Mouse (Mus musculus): ENCODE results near the gene Parl. TPM values are rescaled to one million over a fixed set of nuclear protein-coding genes. Genes with fewer than 3 reads are reported as not detected.

The Parl gene
- total and polyA plus RNA-seq, 3 experiments = 79.2 to 241 (median 126) TPM

GRCm38 (mm10) chr16:20316770-20317169 is 14.6 kb upstream of the Parl start:
- Histone ChIP-seq H3K79me2 (ENCODE audit: control insufficient read depth, insufficient read depth, low read length, poor library complexity) (no peaks in the 10 kb centered on the region), H3K27me3 (ENCODE audit: control insufficient read depth in 1 of 2, insufficient read depth in 2 of 2, low read length in 2 of 2) (no peaks in the 10 kb centered on the region), H3K4me3 (ENCODE audit: control insufficient read depth in 1 of 2, insufficient read depth in 1 of 2, low read depth in 2 of 2, low read length in 2 of 2) (no peak overlapping the region), H3K9ac (ENCODE audit: control insufficient read depth, low read depth, low read length, poor library complexity, severe bottlenecking) (no peak overlapping the region), H3K9me3 (replicated peaks; ENCODE audit: insufficient read depth, low read length) (no peaks in the 10 kb centered on the region), H3K36me3 (ENCODE audit: control insufficient read depth in 1 of 2, insufficient read depth in 2 of 2, low read length in 2 of 2) (no peaks in the 10 kb centered on the region), H3K27ac (ENCODE audit: control insufficient read depth, low read depth, low read length) (no peak overlapping the region), H3K4me1 (ENCODE audit: control insufficient read depth in 1 of 2, insufficient read depth in 2 of 2, low read length in 2 of 2) (0 out of 4 replicates have a peak, but pooled peaks cover 0 to 2% of the 10 kb centered on the region in 2 experiments)
- TF ChIP-seq MYB (IDR thresholded peaks at IDR 0.05; ENCODE audit: low read depth, low read length) (no peak), CTCF (IDR thresholded peaks at IDR 0.05 in 2 of 3, conservative IDR thresholded peaks at IDR 0.05 in 1 of 3; ENCODE audit: control insufficient read depth in 1 of 3, insufficient read depth in 1 of 3, low read depth in 2 of 3, low read length in 3 of 3, poor library complexity in 1 of 3, severe bottlenecking in 1 of 3) (no peak), KAT2A (conservative IDR thresholded peaks at IDR 0.05; ENCODE audit: low read depth, low read length) (no peak), ZKSCAN1 (IDR thresholded peaks at IDR 0.05; ENCODE audit: low read depth, low read length) (no peak), UBTF (IDR thresholded peaks at IDR 0.05; ENCODE audit: borderline replicate concordance, insufficient read depth, low read depth, low read length) (no peak), MEF2A (IDR thresholded peaks at IDR 0.05; ENCODE audit: extremely low read depth, insufficient replicate concordance, low read depth, low read length, poor library complexity, severe bottlenecking) (no peak), NELFE (IDR thresholded peaks at IDR 0.05; ENCODE audit: low read depth, low read length) (no peak), POLR2AphosphoS5 (IDR thresholded peaks at IDR 0.05; ENCODE audit: borderline replicate concordance, low read depth, low read length) (no peak), USF1 (IDR thresholded peaks at IDR 0.05; ENCODE audit: low read depth, low read length) (no peak), EP300 (IDR thresholded peaks at IDR 0.05; ENCODE audit: low read depth in 1 of 2, low read length in 2 of 2) (no peak), ZC3H11A (IDR thresholded peaks at IDR 0.05; ENCODE audit: low read depth, low read length) (no peak), USF2 (IDR thresholded peaks at IDR 0.05; ENCODE audit: borderline replicate concordance in 1 of 2, insufficient read depth in 1 of 2, low read depth in 1 of 2, low read length in 2 of 2) (no peak), ZNF384 (IDR thresholded peaks at IDR 0.05; ENCODE audit: low read depth, low read length) (no peak), CHD2 (IDR thresholded peaks at IDR 0.05; ENCODE audit: low read length) (no peak), ELF1 (IDR thresholded peaks at IDR 0.05; ENCODE audit: low read depth, low read length) (no peak)
- no peak for DNase-seq (ENCODE audit: low read depth, low spot score)

DNA sequence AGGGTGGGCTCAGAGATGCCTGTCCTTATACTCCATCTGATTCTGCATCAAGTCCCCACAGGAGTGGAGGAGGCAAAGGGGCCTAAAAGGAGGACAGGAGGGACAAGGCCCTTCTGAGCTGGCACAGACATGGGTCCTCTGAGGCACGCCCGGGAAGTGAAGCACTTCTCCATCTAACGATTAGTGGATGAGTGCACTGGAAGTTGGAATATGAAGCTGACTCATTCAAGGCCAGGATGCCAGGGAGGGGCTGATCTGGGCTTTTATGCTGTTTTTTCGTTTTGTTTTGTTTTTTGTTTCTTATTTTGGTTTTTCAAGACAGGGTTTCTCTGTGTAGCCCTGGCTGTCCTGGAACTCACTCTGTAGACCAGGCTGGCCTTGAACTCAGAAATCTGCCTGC is 13.1 kb upstream of the Parl start:
- Histone ChIP-seq H3K27me3 (ENCODE audit: control insufficient read depth in 1 of 2, insufficient read depth in 2 of 2, low read length in 2 of 2) (no peaks in the 10 kb centered on the region), H3K4me1 (ENCODE audit: control insufficient read depth in 1 of 2, insufficient read depth in 2 of 2, low read length in 2 of 2) (peaks cover 0 to 4% of the 10 kb centered on the region in 2 experiments; a peak in 1 of 4 replicates)
- TF ChIP-seq ZKSCAN1 (IDR thresholded peaks at IDR 0.05; ENCODE audit: low read depth, low read length) = no peak
- no peak for TF ChIP-seq BHLHE40 (IDR thresholded peaks at IDR 0.05; ENCODE audit: borderline replicate concordance, low read depth, low read length)
- no peak for TF ChIP-seq CHD1 (IDR thresholded peaks at IDR 0.05; ENCODE audit: low read depth, low read length)
- TF ChIP-seq ZMIZ1 (IDR thresholded peaks at IDR 0.05; ENCODE audit: low read depth, low read length) = no peak
- TF ChIP-seq E2F4 (IDR thresholded peaks at IDR 0.05; ENCODE audit: borderline replicate concordance, low read depth, low read length) = no peak
- TF ChIP-seq MAX (IDR thresholded peaks at IDR 0.05; ENCODE audit: low read length) = no peak
- TF ChIP-seq KAT2A (conservative IDR thresholded peaks at IDR 0.05; ENCODE audit: low read depth, low read length) = no peak
- TF ChIP-seq MXI1 (IDR thresholded peaks at IDR 0.05; ENCODE audit: low read depth, low read length) = no peak
- TF ChIP-seq RAD21 (IDR thresholded peaks at IDR 0.05; ENCODE audit: low read depth, low read length) = no peak
- TF ChIP-seq SMC3 (IDR thresholded peaks at IDR 0.05; ENCODE audit: low read depth, low read length) = no peak

More for the DNA sequence above, 13.1 kb upstream of the Parl start:
- Histone ChIP-seq H3K9ac (ENCODE audit: control insufficient read depth, low read depth, low read length, poor library complexity, severe bottlenecking) (no peak overlapping the region), H3K4me3 (ENCODE audit: control insufficient read depth in 1 of 2, insufficient read depth in 1 of 2, low read depth in 2 of 2, low read length in 2 of 2) (no peak overlapping the region), H3K27ac (ENCODE audit: control insufficient read depth, low read depth, low read length) (no peak overlapping the region), H3K9me3 (replicated peaks; ENCODE audit: insufficient read depth, low read length) (no peaks in the 10 kb centered on the region), H3K79me2 (ENCODE audit: control insufficient read depth, insufficient read depth, low read length, poor library complexity) (no peaks in the 10 kb centered on the region), H3K36me3 (ENCODE audit: control insufficient read depth in 1 of 2, insufficient read depth in 2 of 2, low read length in 2 of 2) (no peaks in the 10 kb centered on the region; a peak in 1 of 4 replicates)
- DNase-seq (ENCODE audit: low read depth, low spot score) = no peak

All from MEL (cell line).